Mouse (Mus musculus): ENCODE data around the gene Gpd1l. TPM values are rescaled to one million over a fixed set of nuclear protein-coding genes. Genes with fewer than 3 reads are reported as not detected.

Gpd1l gene
- polyA plus RNA-seq, 1 experiment from 2014 or later = 39.8 TPM

DNA sequence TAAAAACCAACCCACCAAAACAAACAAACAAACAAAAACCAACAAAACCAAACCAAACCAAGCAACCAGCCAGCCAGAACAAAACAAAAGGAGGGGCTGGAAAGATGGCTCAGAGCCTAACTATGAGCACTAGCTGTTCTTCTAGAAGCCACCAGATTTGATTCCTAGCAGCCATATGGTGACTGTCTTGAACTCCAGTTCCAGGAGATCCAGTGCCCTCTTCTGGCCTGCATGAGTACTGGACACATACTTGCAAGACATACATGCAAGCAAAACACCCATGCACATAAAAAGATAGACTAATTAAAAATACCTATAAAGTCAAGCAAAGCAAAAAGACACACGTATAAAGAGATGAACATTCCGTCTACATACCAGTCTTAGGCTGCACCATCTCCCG, 46.1 kb downstream of the Gpd1l start:
- 94% methylated on average over 3 of the region's 3 CpGs for WGBS
- Histone ChIP-seq H3K9me3 (replicated peaks) (no peaks in the 10 kb centered on the region), H3K36me3 (no peaks in the 10 kb centered on the region), H3K9ac (replicated peaks) (no peak overlapping the region), H3K4me3 (replicated peaks) (no peak overlapping the region), H3K4me2 (no peak overlapping the region), H3K27ac (replicated peaks) (no peak overlapping the region), H3K4me1 (peaks cover 7% of the 10 kb centered on the region), H3K27me3 (replicated peaks) (no peaks in the 10 kb centered on the region)
- no peak for ATAC-seq (ENCODE audit: low FRiP score)

DNA sequence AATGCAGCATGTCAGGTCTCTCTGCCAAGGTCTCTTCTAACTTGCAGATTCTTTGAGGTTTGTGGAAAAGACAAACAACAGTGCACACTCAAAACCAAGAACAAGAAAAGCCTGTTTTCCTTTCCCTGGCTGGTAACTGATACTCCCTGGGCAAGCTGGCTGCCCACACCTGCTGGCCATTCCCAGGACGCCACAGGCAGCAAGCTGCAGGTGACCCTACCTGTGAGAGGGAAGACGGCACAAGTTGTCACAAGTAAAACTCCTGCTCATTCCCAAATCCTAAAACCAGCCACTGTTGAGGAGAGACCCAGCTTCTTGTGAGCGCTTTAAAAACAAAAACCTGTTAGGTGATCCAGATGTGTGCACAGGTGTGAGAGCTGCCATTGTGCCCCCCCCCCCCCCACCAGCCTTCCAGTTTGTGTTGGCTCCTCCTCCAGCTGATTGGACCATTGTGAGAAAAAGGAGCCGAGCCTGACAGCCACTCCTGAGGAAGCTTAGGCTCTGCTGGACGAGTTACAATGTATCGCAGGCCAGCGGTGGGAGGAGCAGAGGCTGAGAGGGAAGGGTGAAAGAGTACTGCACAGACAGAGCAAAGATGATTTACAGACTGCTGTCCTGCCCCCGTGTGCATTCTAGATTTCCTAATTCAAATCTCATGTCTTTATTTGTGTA, 47.7 kb downstream of the Gpd1l start:
- ATAC-seq (ENCODE audit: low FRiP score) = no peak
- no peaks in the 10 kb centered on the region for H3K27me3 ChIP-seq (replicated peaks)
- 61% methylated on average over 8 of the region's 8 CpGs for WGBS
- no peak overlapping the region for H3K4me3 ChIP-seq (replicated peaks)
- no peak overlapping the region for H3K9ac ChIP-seq (replicated peaks)
- H3K4me1 ChIP-seq = peaks cover 7% of the 10 kb centered on the region
- no peaks in the 10 kb centered on the region for H3K9me3 ChIP-seq (replicated peaks)
- no peak overlapping the region for H3K4me2 ChIP-seq
- no peak overlapping the region for H3K27ac ChIP-seq (replicated peaks)
- H3K36me3 ChIP-seq = no peaks in the 10 kb centered on the region

DNA sequence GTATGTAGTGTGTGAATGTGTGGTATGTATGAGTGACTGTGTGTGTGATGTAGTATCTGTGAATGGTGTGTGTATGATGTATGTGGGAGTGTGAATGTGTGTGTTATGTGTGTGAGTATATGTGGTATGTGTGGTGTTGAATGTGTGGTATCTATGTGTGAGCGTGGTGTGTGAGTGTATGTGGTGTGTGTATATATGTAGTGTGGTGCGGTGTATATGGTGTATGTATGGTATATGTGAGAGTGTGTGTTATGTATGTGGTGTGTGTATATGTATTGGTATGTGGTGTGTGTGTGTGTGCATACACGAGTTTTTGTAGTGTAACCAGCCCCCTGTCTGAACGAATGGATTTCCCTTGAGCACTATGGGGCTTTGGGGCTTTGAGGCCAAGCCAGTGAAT, 48.2 kb downstream of the Gpd1l start:
- H3K4me3 ChIP-seq (replicated peaks) = no peak overlapping the region
- peaks cover 5% of the 10 kb centered on the region for H3K4me1 ChIP-seq
- H3K27ac ChIP-seq (replicated peaks) = no peak overlapping the region
- no peak overlapping the region for H3K4me2 ChIP-seq
- no peaks in the 10 kb centered on the region for H3K27me3 ChIP-seq (replicated peaks)
- ATAC-seq (ENCODE audit: low FRiP score) = no peak
- no peaks in the 10 kb centered on the region for H3K9me3 ChIP-seq (replicated peaks)
- no peaks in the 10 kb centered on the region for H3K36me3 ChIP-seq
- no peak overlapping the region for H3K9ac ChIP-seq (replicated peaks)
- WGBS = 77% methylated on average over 4 of the region's 4 CpGs

DNA sequence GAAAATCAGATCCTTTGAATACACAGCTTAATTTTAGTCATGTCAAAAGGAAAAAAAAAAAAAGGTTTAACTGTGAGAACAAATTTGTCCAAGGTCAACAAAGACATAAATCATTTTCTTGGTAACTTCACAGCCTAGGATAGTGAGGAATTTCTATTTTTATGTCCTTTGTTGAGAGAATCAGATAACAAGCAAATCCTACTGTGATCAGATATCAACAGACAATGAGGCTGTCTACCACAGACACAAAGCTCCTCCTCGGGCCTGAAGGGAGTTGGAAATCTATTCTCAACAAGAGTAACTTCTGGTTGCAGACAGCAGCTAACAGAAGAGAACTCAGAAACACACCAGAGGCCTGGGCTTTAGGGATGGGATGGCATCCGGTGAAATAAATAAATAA, 51.8 kb downstream of the Gpd1l start:
- no peak overlapping the region for H3K27ac ChIP-seq (replicated peaks)
- 86% methylated on average over 2 of the region's 2 CpGs for WGBS

DNA sequence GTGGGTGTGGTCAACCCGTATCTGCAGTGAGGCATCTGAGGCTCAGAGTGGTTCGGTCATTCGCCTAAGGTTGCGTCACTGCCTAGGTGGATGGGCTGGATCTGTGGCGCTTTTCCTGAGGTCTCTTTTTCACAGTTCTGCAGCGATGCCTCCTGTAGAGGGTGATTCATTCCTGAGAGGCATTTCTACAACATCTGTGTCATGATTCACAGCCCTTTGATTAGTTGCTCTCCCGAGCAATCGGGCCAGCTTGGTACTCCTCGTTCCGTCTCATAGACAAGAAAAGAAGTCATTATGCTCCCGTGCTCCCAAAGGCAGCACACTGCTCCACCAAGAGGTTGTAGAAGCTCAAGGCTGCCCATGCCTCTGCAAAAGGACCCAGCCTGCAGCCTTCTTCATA, 78.5 kb downstream of the Gpd1l start:
- Histone ChIP-seq H3K27me3 (replicated peaks) (no peaks in the 10 kb centered on the region), H3K9me3 (replicated peaks) (no peaks in the 10 kb centered on the region), H3K4me1 (peaks cover 10% of the 10 kb centered on the region; the same call in 1 of the 2 replicates), H3K36me3 (no peaks in the 10 kb centered on the region), H3K9ac (replicated peaks) (no peak overlapping the region), H3K4me3 (replicated peaks) (no peak overlapping the region), H3K27ac (replicated peaks) (no peak overlapping the region), H3K4me2 (no peak overlapping the region)
- no peak for ATAC-seq (ENCODE audit: low FRiP score)
- 39% methylated on average over 11 of the region's 11 CpGs for WGBS

More for the DNA sequence above, 51.8 kb downstream of the Gpd1l start:
- no peak overlapping the region for H3K9ac ChIP-seq (replicated peaks)
- no peaks in the 10 kb centered on the region for H3K27me3 ChIP-seq (replicated peaks)
- no peak for ATAC-seq (ENCODE audit: low FRiP score)
- H3K4me2 ChIP-seq = no peak overlapping the region
- H3K4me1 ChIP-seq = no peaks in the 10 kb centered on the region
- H3K36me3 ChIP-seq = no peaks in the 10 kb centered on the region
- H3K9me3 ChIP-seq (replicated peaks) = no peaks in the 10 kb centered on the region
- H3K4me3 ChIP-seq (replicated peaks) = no peak overlapping the region

DNA sequence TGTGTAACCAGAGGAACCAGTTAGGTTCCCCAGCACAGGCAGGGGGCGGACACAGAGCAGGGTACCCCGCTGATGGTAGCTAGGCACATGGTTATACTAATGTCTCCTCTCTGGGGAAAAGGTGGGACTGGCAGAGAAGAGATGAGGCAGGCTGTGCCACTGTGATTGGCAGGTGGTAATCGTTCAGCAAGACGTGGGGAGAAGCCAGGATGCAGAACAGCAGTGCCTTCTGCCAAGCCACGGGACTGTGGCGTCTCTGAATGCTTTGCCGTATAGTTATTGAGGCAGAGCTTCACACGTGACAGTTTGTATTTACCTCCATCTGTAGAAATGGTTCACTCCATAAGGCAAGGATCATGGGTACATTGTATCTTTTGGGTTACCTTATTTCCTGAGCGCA, 79.1 kb downstream of the Gpd1l start:
- Histone ChIP-seq H3K27me3 (replicated peaks) (no peaks in the 10 kb centered on the region), H3K36me3 (no peaks in the 10 kb centered on the region), H3K27ac (replicated peaks) (no peak overlapping the region), H3K4me2 (no peak overlapping the region), H3K9me3 (replicated peaks) (no peaks in the 10 kb centered on the region), H3K4me3 (replicated peaks) (no peak overlapping the region), H3K4me1 (peaks cover 10% of the 10 kb centered on the region; the same call in 1 of the 2 replicates), H3K9ac (replicated peaks) (no peak overlapping the region)
- WGBS = 55% methylated on average over 9 of the region's 9 CpGs
- no peak for ATAC-seq (ENCODE audit: low FRiP score)

DNA sequence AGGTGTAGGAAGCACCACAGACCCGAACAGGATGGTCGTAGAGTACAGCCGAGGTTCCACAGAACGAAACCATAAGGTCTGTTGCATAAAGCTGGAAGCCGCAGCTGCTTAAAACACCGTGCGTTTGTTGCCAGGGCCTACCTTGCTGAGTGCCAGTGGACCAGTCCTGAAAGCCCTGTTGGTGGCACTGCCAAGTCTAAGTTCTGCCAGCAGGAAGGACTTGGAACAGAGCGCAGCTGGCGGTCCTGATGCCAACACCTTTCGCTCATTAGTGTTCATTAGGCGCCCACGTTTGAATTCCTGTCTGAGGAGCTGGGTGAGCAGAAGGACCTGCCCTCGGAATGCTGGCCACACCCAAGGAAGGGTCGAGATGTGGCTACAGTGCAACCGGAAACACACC, 80.5 kb downstream of the Gpd1l start:
- Histone ChIP-seq H3K27me3 (replicated peaks) (no peaks in the 10 kb centered on the region), H3K4me2 (no peak overlapping the region), H3K4me1 (peaks cover 10% of the 10 kb centered on the region; the same call in 1 of the 2 replicates), H3K9me3 (replicated peaks) (no peaks in the 10 kb centered on the region), H3K9ac (replicated peaks) (no peak overlapping the region), H3K36me3 (no peaks in the 10 kb centered on the region), H3K27ac (replicated peaks) (no peak overlapping the region), H3K4me3 (replicated peaks) (no peak overlapping the region)
- ATAC-seq (ENCODE audit: low FRiP score) = no peak
- WGBS = 86% methylated on average over 15 of the region's 15 CpGs

DNA sequence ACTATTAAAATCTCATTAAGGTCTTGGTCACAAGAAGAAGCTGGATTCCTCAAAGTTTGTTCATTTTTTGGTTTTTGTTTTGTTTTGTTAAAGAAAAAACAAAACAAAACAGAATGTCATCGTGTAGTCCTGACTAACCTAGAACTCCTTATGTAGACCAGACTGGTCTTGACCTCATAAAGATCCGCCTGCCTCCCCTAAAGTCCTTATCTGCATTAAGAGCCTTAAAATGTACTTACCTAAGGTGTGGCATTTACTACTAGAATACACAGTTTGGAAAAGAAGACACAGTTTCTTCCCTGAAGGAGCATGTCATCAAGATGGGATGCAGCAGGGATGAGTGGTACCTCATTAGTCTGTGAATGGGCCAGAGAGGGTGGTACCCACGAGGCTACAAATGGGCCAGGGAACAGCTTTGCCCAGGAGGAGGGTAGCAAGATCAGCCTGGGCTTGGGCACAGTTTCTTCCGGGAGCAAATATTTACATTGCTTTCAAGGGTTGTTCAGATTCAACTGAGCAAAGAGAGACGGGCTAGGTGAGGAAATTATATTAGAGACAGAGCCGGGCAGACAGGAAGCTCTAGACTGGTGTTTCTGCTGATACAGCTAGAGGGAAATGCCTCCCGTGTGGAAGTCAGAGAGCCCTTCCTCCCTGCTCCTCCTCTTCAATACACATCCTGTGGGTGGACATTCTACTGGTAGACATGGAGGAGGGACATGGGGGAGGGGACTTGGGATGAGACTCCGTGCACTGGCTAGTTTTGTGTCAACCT, 82.2 kb downstream of the Gpd1l start:
- H3K4me2 ChIP-seq = no peak overlapping the region
- peaks cover 10% of the 10 kb centered on the region; the same call in 1 of the 2 replicates for H3K4me1 ChIP-seq
- no peak overlapping the region for H3K9ac ChIP-seq (replicated peaks)
- WGBS = 75% methylated on average over 8 of the region's 8 CpGs
- no peaks in the 10 kb centered on the region for H3K36me3 ChIP-seq
- no peak for ATAC-seq (ENCODE audit: low FRiP score)
- no peaks in the 10 kb centered on the region for H3K9me3 ChIP-seq (replicated peaks)
- H3K27me3 ChIP-seq (replicated peaks) = 0 out of 2 replicates have a peak, but pooled peaks cover 4% of the 10 kb centered on the region
- no peak overlapping the region for H3K27ac ChIP-seq (replicated peaks)
- no peak overlapping the region for H3K4me3 ChIP-seq (replicated peaks)

Other genes starting within 250 kb of the Gpd1l start
- gene Dync1li1, start 245.2 kb downstream of the Gpd1l start, polyA plus RNA-seq (2015; fragmentation: Nextera tagmentation; extraction: Ambion mirVana) = 124 and 140 TPM in 2 replicates
- 17.9 and 29.2 TPM in 2 replicates for gene Cmtm6, start 202.9 kb downstream of the Gpd1l start, polyA plus RNA-seq (2015; fragmentation: Nextera tagmentation; extraction: Ambion mirVana)
- gene Cmtm7, start 152.1 kb downstream of the Gpd1l start, polyA plus RNA-seq (2015; fragmentation: Nextera tagmentation; extraction: Ambion mirVana) = 13.0 and 71.4 TPM in 2 replicates
- gene Cmtm8, start 89.8 kb downstream of the Gpd1l start, polyA plus RNA-seq (2015; fragmentation: Nextera tagmentation; extraction: Ambion mirVana) = 10.9 and 13.4 TPM in 2 replicates
- 3.1 and 8.1 TPM in 2 replicates for gene Osbpl10, start 44.6 kb upstream of the Gpd1l start, polyA plus RNA-seq (2015; fragmentation: Nextera tagmentation; extraction: Ambion mirVana)
- gene Rps27rt, start 48.8 kb upstream of the Gpd1l start, polyA plus RNA-seq (2015; fragmentation: Nextera tagmentation; extraction: Ambion mirVana) = 186 and 258 TPM in 2 replicates